Mouse (Mus musculus): ENCODE results near the gene Msi1.

The Msi1 gene

GRCm38 (mm10) chr5:115429359-115430186 lies at the start of gene Msi1:
TSS of gene Msi1 (plus strand) at chr5:115429599.
- ATAC-seq (ENCODE audit: low TSS enrichment), result peak; percentile 18; the same call in 1 of the 2 replicates

- no peak for ATAC-seq (ENCODE audit: low TSS enrichment)
These were observed 37.5 kb upstream of the Msi1 start for GRCm38 (mm10) chr5:115391935-115392334.

- no peak for ATAC-seq (ENCODE audit: low TSS enrichment)
These were observed 36.4 kb upstream of the Msi1 start for GRCm38 (mm10) chr5:115392969-115393368.

GRCm38 (mm10) chr5:115394223-115394622 lies 35.2 kb upstream of the Msi1 start:
- no peak for ATAC-seq (ENCODE audit: low TSS enrichment)

- ATAC-seq (ENCODE audit: low TSS enrichment), result no peak
These were observed 34.6 kb upstream of the Msi1 start for GRCm38 (mm10) chr5:115394836-115395235.

GRCm38 (mm10) chr5:115396654-115397053 lies 32.7 kb upstream of the Msi1 start:
- ATAC-seq (ENCODE audit: low TSS enrichment), result no peak; the same call in 1 of the 2 replicates

- no peak for ATAC-seq (ENCODE audit: low TSS enrichment)
These were observed 31.3 kb upstream of the Msi1 start for GRCm38 (mm10) chr5:115397839-115398780.

- no peak for ATAC-seq (ENCODE audit: low TSS enrichment)
These were observed 27.3 kb upstream of the Msi1 start for GRCm38 (mm10) chr5:115402063-115402462.

- ATAC-seq (ENCODE audit: low TSS enrichment), result no peak
These were observed 25.8 kb upstream of the Msi1 start for GRCm38 (mm10) chr5:115403436-115404140.

- no peak for ATAC-seq (ENCODE audit: low TSS enrichment)
These were observed 25.1 kb upstream of the Msi1 start for GRCm38 (mm10) chr5:115404241-115404794.

GRCm38 (mm10) chr5:115405205-115405604 lies 24.2 kb upstream of the Msi1 start:
- ATAC-seq (ENCODE audit: low TSS enrichment), result no peak

GRCm38 (mm10) chr5:115408110-115408509 lies 21.3 kb upstream of the Msi1 start:
- ATAC-seq (ENCODE audit: low TSS enrichment), result no peak

GRCm38 (mm10) chr5:115415111-115416085 lies 14.0 kb upstream of the Msi1 start:
- no peak for ATAC-seq (ENCODE audit: low TSS enrichment)

- no peak for ATAC-seq (ENCODE audit: low TSS enrichment)
These were observed 504 bp upstream of the Msi1 start for GRCm38 (mm10) chr5:115428831-115429358.

- ATAC-seq (ENCODE audit: low TSS enrichment), result no peak
These were observed 975 bp downstream of the Msi1 start for GRCm38 (mm10) chr5:115430187-115430960.

- ATAC-seq (ENCODE audit: low TSS enrichment), result no peak
These were observed 1.9 kb downstream of the Msi1 start for GRCm38 (mm10) chr5:115431061-115431897.

GRCm38 (mm10) chr5:115431898-115432259 lies 2.5 kb downstream of the Msi1 start:
- ATAC-seq (ENCODE audit: low TSS enrichment), result no peak

- ATAC-seq (ENCODE audit: low TSS enrichment), result no peak
These were observed 3.0 kb downstream of the Msi1 start for GRCm38 (mm10) chr5:115432395-115432794.

All from frontal cortex, adult (tissue).